Mouse (Mus musculus): ENCODE data around the gene Incenp. TPM values are rescaled to one million over a fixed set of nuclear protein-coding genes. Genes with fewer than 3 reads are reported as not detected.
"Not testable (repeated sequence)": the region's sequence is repeated elsewhere in the genome, so short reads cannot be mapped to it uniquely, and the experiment has no call there.

Gene Incenp
- polyA plus RNA-seq, 1 experiment from 2014 or later: 24.3 TPM

DNA sequence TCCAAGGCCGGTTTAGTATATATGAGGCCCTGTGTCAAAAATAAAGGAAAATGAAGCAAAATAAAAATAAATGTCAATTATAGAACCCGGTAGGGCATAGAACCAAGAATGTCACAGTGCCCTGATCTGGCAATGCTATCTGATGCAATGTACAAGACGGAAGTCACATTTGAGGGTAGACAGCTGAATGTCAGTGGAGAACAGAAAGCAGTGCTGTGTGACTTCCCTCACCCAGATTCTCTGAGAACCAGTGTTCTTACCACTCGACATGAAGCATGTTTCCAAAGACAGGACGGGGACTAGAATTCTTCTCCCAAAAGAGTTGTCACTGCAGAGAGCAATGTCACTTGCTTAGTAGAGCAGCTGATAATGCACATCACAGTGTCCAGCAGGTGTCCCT is 14.4 kb upstream of the Incenp start:
- H3K27ac ChIP-seq (ENCODE audit: low read depth, low read length): no peak overlapping the region
- no peaks in the 10 kb centered on the region for H3K27me3 ChIP-seq (replicated peaks; ENCODE audit: control insufficient read depth, insufficient read depth, low read length)
- H3K4me2 ChIP-seq (replicated peaks; ENCODE audit: low read depth): no peak overlapping the region
- H3K36me3 ChIP-seq (ENCODE audit: control insufficient read depth, insufficient read depth): no peaks in the 10 kb centered on the region
- whole genome bisulfite sequencing: 87% methylated on average over 5 of the region's 5 CpGs
- no peaks in the 10 kb centered on the region for H3K4me1 ChIP-seq (replicated peaks; ENCODE audit: control insufficient read depth, insufficient read depth, low read length)
- H3K9ac ChIP-seq (ENCODE audit: low read depth, low read length): no peak overlapping the region
- ATAC-seq: no peak
- H3K9me3 ChIP-seq (ENCODE audit: control insufficient read depth): no peaks in the 10 kb centered on the region
- TF ChIP-seq CTCF (IDR thresholded peaks at IDR 0.05; ENCODE audit: low read depth): no peak
- no peak overlapping the region for H3K4me3 ChIP-seq (ENCODE audit: low read depth, low read length)

DNA sequence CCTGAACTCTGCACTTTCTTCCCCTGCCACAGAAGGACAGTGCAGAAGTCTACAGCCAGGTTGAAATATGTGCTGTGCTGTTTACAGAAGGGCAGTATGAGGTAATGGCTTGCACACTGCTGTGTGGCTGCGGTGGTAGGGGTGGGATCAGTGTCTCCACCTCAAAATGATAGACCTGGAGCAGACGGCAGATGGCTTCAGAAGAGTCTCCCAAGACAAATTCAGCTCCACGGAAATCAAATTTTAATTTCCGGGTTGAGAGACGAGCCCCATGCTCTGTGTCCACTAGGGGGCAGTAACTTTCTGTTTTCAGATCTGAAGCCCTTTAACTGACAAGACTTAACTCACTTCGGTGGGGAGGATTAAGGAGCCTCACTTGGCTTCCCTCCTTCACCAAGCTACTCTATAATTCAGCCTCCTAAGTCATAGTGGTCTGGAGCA is 12.0 kb upstream of the Incenp start:
- peak; percentile 79 for TF ChIP-seq CTCF (IDR thresholded peaks at IDR 0.05; ENCODE audit: low read depth)
- peak; percentile 39 for ATAC-seq
- Histone ChIP-seq H3K27me3 (replicated peaks; ENCODE audit: control insufficient read depth, insufficient read depth, low read length) (no peaks in the 10 kb centered on the region), H3K4me1 (replicated peaks; ENCODE audit: control insufficient read depth, insufficient read depth, low read length) (no peaks in the 10 kb centered on the region), H3K27ac (ENCODE audit: low read depth, low read length) (no peak overlapping the region), H3K4me3 (ENCODE audit: low read depth, low read length) (no peak overlapping the region), H3K9me3 (ENCODE audit: control insufficient read depth) (no peaks in the 10 kb centered on the region), H3K4me2 (replicated peaks; ENCODE audit: low read depth) (peak overlapping the region; percentile 50), H3K36me3 (ENCODE audit: control insufficient read depth, insufficient read depth) (no peaks in the 10 kb centered on the region), H3K9ac (ENCODE audit: low read depth, low read length) (peak overlapping the region; percentile 41; the same call in 1 of the 2 replicates)
- 11% methylated on average over 6 of the region's 6 CpGs for WGBS

DNA sequence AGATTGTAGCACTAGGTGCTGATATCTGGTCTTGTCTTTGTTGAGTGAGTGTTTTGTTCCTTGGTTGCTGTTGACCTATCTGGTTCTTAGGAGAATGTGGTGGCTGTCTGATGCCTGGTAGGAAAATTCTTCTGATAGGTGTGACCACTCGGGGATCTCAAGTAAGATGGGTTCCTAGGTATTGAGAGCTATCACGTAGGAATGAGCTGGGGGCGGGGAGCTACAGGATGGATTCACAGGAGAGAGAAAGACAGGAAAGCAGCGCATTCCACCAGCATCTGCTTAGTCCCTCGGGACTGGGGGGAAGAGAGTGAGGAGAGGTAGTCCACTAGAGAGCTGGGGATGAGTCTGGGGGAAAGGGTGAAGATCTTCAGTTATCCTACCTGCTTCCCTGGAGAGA is 10.0 kb upstream of the Incenp start:
- no peaks in the 10 kb centered on the region for H3K4me1 ChIP-seq (replicated peaks; ENCODE audit: control insufficient read depth, insufficient read depth, low read length)
- TF ChIP-seq CTCF (IDR thresholded peaks at IDR 0.05; ENCODE audit: low read depth): no peak
- WGBS: 77% methylated on average over 5 of the region's 5 CpGs
- no peak overlapping the region for H3K27ac ChIP-seq (ENCODE audit: low read depth, low read length)
- no peak overlapping the region for H3K9ac ChIP-seq (ENCODE audit: low read depth, low read length)
- no peaks in the 10 kb centered on the region for H3K36me3 ChIP-seq (ENCODE audit: control insufficient read depth, insufficient read depth)
- no peak overlapping the region for H3K4me3 ChIP-seq (ENCODE audit: low read depth, low read length)
- H3K27me3 ChIP-seq (replicated peaks; ENCODE audit: control insufficient read depth, insufficient read depth, low read length): no peaks in the 10 kb centered on the region
- no peak overlapping the region for H3K4me2 ChIP-seq (replicated peaks; ENCODE audit: low read depth)
- no peaks in the 10 kb centered on the region for H3K9me3 ChIP-seq (ENCODE audit: control insufficient read depth)
- ATAC-seq: no peak

DNA sequence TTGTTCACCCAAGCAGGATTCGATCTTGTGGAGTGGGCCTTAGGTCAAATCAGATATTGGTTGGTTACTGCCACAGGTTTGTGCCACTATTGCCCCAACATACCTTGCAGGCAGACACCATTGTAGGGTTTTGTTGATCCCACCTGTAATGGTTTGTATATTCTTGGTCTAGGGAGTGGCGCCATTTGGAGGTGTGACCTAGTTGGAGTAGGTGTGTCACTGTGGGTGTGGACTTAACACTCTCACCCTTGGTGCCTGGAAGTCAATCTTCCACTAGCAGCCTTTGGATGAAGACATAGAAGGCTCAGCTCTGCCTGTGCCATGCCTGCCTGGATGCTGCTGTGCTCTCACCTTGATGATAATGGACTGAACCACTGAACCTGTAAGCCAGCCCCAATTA is 1.3 kb upstream of the Incenp start:
- ATAC-seq; H3K27ac ChIP-seq (ENCODE audit: low read depth, low read length); H3K4me3 ChIP-seq (ENCODE audit: low read depth, low read length); H3K36me3 ChIP-seq (ENCODE audit: control insufficient read depth, insufficient read depth); H3K4me1 ChIP-seq (replicated peaks; ENCODE audit: control insufficient read depth, insufficient read depth, low read length); H3K9me3 ChIP-seq (ENCODE audit: control insufficient read depth); H3K9ac ChIP-seq (ENCODE audit: low read depth, low read length); H3K27me3 ChIP-seq (replicated peaks; ENCODE audit: control insufficient read depth, insufficient read depth, low read length); H3K4me2 ChIP-seq (replicated peaks; ENCODE audit: low read depth): not testable (repeated sequence)
- 89% methylated on average over 2 of the region's 2 CpGs for WGBS

DNA sequence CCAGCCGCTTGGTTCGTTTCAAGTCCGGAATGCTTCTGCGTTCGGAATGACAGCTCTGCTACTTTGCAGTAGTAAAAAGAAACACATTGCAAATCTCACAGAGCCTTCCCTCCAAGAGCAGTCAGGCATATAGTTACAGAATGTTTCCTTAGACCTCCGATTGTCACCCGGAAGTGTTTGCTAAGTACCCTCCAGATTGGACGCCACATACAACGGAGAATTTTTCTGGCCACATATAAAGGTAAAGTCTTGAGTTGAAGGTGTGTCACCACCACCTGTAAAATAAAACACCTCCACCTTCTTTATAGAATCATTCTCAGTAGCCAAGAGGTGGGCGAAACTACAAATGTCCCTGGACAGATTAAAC is 412 bp upstream of the Incenp start:
- Histone ChIP-seq H3K27ac (ENCODE audit: low read depth, low read length) (peak overlapping the region; percentile 75), H3K9ac (ENCODE audit: low read depth, low read length) (0 out of 2 replicates have a peak overlapping the region, but pooled peaks have one; percentile 19), H3K9me3 (ENCODE audit: control insufficient read depth) (no peaks in the 10 kb centered on the region), H3K27me3 (replicated peaks; ENCODE audit: control insufficient read depth, insufficient read depth, low read length) (no peaks in the 10 kb centered on the region), H3K36me3 (ENCODE audit: control insufficient read depth, insufficient read depth) (peaks cover 8% of the 10 kb centered on the region; the same call in 1 of the 2 replicates), H3K4me2 (replicated peaks; ENCODE audit: low read depth) (peak overlapping the region; percentile 71), H3K4me3 (ENCODE audit: low read depth, low read length) (peak overlapping the region; percentile 77), H3K4me1 (replicated peaks; ENCODE audit: control insufficient read depth, insufficient read depth, low read length) (peaks cover 8% of the 10 kb centered on the region; the same call in 1 of the 2 replicates)
- peak; percentile 53 for ATAC-seq
- no peak for TF ChIP-seq CTCF (IDR thresholded peaks at IDR 0.05; ENCODE audit: low read depth)
- 8% methylated on average over 10 of the region's 10 CpGs for WGBS

DNA sequence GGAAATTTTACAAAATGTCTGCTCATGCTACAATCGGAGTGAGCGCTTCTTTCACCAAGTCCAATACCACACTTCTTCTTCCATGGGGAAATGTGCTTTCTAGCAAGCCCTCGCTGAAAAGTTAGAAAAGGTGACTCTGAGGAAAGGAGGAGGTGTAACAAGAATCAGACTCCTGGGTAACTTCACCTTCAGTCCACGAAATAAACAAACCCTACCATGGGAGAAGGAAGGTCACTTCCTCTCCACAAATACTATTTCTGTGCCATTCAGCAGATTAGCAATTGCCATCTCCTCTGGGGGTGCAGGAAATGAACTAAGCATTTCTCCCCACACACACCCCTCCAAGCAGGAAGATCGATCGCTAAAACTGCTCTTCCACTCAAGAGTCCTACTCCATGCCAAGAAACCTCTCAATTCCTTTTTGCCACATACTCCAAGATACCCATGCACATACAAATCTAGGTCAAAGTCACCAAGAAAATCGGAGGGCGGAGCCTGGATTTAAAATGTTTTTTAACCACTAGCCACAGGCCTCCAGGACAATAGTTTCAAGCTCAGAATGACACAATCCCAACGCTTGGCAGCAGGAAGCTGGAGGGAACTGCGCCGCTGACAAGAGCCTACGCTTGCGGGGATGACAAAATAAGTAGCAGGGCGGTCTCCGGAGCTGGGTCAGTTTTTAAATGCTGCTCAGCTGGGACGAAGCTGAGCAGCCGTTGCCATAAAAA is 848 bp downstream of the Incenp start:
- Histone ChIP-seq H3K9ac (ENCODE audit: low read depth, low read length) (peak overlapping the region; percentile 60), H3K9me3 (ENCODE audit: control insufficient read depth) (no peaks in the 10 kb centered on the region), H3K4me1 (replicated peaks; ENCODE audit: control insufficient read depth, insufficient read depth, low read length) (peaks cover 8% of the 10 kb centered on the region; the same call in 1 of the 2 replicates), H3K27me3 (replicated peaks; ENCODE audit: control insufficient read depth, insufficient read depth, low read length) (no peaks in the 10 kb centered on the region), H3K4me2 (replicated peaks; ENCODE audit: low read depth) (peak overlapping the region; percentile 81), H3K4me3 (ENCODE audit: low read depth, low read length) (peak overlapping the region; percentile 77), H3K36me3 (ENCODE audit: control insufficient read depth, insufficient read depth) (peaks cover 21% of the 10 kb centered on the region; the same call in 1 of the 2 replicates), H3K27ac (ENCODE audit: low read depth, low read length) (peak overlapping the region; percentile 57)
- 6% methylated on average over 17 of the region's 17 CpGs for WGBS
- TF ChIP-seq CTCF (IDR thresholded peaks at IDR 0.05; ENCODE audit: low read depth): no peak
- ATAC-seq: no peak

Data from intestine, postnatal 0 days (tissue).